Mouse (Mus musculus) common myeloid progenitor, adult 5-6 weeks (primary cell): ENCODE measurements around the gene Eloa. TPM values are rescaled to one million over a fixed set of nuclear protein-coding genes. Genes with fewer than 3 reads are reported as not detected.
"Not testable (repeated sequence)": the region's sequence is repeated elsewhere in the genome, so short reads cannot be mapped to it uniquely, and the experiment has no call there.

ENCODE experiments used
- ATAC-seq: replicated peaks from 2 replicates; pipeline ENCODE4 v1.8.0; 2016; ENCODE audit warnings: low read depth, mild to moderate bottlenecking, moderate TSS enrichment, inconsistent platforms; ENCODE audit not compliant: poor library complexity, severe bottlenecking
- total RNA-seq: library from RNA; stranded (forward); fragments of 200-1000, 187-1606 nt; gene quantifications from 2 replicates; pipeline ENCODE4 v1.2.3, GENCODE M21; 2017

Eloa gene
- total RNA-seq, 1 experiment from 2014 or later: 52.5 TPM

GRCm38 (mm10) chr4:135986301-135986942 lies 35.1 kb downstream of the Eloa start:
- ATAC-seq: no peak

GRCm38 (mm10) chr4:135985769-135986168 lies 35.8 kb downstream of the Eloa start:
- ATAC-seq: no peak

GRCm38 (mm10) chr4:135985193-135985592 lies 36.4 kb downstream of the Eloa start:
- peak; percentile 57; the same call in 1 of the 2 replicates for ATAC-seq

GRCm38 (mm10) chr4:135984556-135984955 lies 37.0 kb downstream of the Eloa start:
- no peak for ATAC-seq

- ATAC-seq: no peak
These were observed 40.0 kb downstream of the Eloa start for GRCm38 (mm10) chr4:135981524-135982063.

GRCm38 (mm10) chr4:135980223-135980622 lies 41.3 kb downstream of the Eloa start:
- ATAC-seq: not testable (repeated sequence)

GRCm38 (mm10) chr4:135976146-135976545 lies 45.4 kb downstream of the Eloa start:
- no peak for ATAC-seq

- ATAC-seq: peak; percentile 20; the same call in 1 of the 2 replicates
These were observed 48.4 kb downstream of the Eloa start for GRCm38 (mm10) chr4:135972911-135973811.

- peak; percentile 53 for ATAC-seq
These were observed 49.0 kb downstream of the Eloa start, which contains the start of gene Lypla2 for GRCm38 (mm10) chr4:135972556-135972906. Gene Lypla2 (minus strand): TSS chr4:135972626.

GRCm38 (mm10) chr4:135971805-135972555 lies 49.6 kb downstream of the Eloa start:
- ATAC-seq: no peak

- ATAC-seq: no peak
These were observed 51.0 kb downstream of the Eloa start for GRCm38 (mm10) chr4:135970585-135970984.

- ATAC-seq: no peak
These were observed 52.4 kb downstream of the Eloa start for GRCm38 (mm10) chr4:135969070-135969750.

- no peak for ATAC-seq
These were observed 53.2 kb downstream of the Eloa start for GRCm38 (mm10) chr4:135968271-135968869.

- no peak for ATAC-seq
These were observed 54.3 kb downstream of the Eloa start for GRCm38 (mm10) chr4:135967086-135967760.

GRCm38 (mm10) chr4:135966283-135966682 lies 55.3 kb downstream of the Eloa start:
- no peak for ATAC-seq

GRCm38 (mm10) chr4:135965113-135965512 lies 56.5 kb downstream of the Eloa start:
- ATAC-seq: no peak

GRCm38 (mm10) chr4:135964426-135964825 lies 57.1 kb downstream of the Eloa start:
- peak; percentile 12; the same call in 1 of the 2 replicates for ATAC-seq

GRCm38 (mm10) chr4:135963457-135964193 lies 57.9 kb downstream of the Eloa start, which contains the start of gene Gale:
Gene Gale (plus strand): TSS chr4:135963727.
- ATAC-seq: peak; percentile 85
